Mouse (Mus musculus) embryonic fibroblast, embryonic 13.5 days (primary cell): ENCODE data around the gene Tbc1d23. TPM values are rescaled to one million over a fixed set of nuclear protein-coding genes. Genes with fewer than 3 reads are reported as not detected.

Source experiments
- H3K27ac ChIP-seq: 2 replicates; pipeline ENCODE4 v1.5.1; 2012; ENCODE audit warnings: low read length, control low read depth, inconsistent platforms; ENCODE audit not compliant: insufficient read depth
- H3K4me1 ChIP-seq: 2 replicates; pipeline ENCODE4 v1.6.1; 2011; ENCODE audit warnings: low read length; ENCODE audit not compliant: control insufficient read depth, insufficient read depth
- H3K4me3 ChIP-seq: 2 replicates; pipeline ENCODE4 v1.5.1; 2011; ENCODE audit warnings: mild to moderate bottlenecking, control low read depth, low read length; ENCODE audit not compliant: insufficient read depth
- CTCF ChIP-seq: IDR thresholded peaks from 2 replicates; pipeline ENCODE4 v1.5.1; 2011; ENCODE audit warnings: mild to moderate bottlenecking, control low read depth, low read length, moderate library complexity, borderline replicate concordance; ENCODE audit not compliant: insufficient read depth
- POLR2A ChIP-seq: IDR thresholded peaks from 2 replicates; pipeline ENCODE4 v1.6.1; 2011; ENCODE audit warnings: low read depth, mild to moderate bottlenecking, control low read depth, low read length, moderate library complexity
- polyA plus RNA-seq: library from polyadenylated mRNA; stranded (reverse); fragments of >200 nt; gene quantifications from 2 replicates; pipeline ENCODE4 v1.2.4, GENCODE M21; 2011; ENCODE audit warnings: low read depth; ENCODE audit not compliant: missing spikeins, insufficient read length

Gene Tbc1d23
- polyA plus RNA-seq, result 47.6 and 52.5 TPM in 2 replicates

DNA sequence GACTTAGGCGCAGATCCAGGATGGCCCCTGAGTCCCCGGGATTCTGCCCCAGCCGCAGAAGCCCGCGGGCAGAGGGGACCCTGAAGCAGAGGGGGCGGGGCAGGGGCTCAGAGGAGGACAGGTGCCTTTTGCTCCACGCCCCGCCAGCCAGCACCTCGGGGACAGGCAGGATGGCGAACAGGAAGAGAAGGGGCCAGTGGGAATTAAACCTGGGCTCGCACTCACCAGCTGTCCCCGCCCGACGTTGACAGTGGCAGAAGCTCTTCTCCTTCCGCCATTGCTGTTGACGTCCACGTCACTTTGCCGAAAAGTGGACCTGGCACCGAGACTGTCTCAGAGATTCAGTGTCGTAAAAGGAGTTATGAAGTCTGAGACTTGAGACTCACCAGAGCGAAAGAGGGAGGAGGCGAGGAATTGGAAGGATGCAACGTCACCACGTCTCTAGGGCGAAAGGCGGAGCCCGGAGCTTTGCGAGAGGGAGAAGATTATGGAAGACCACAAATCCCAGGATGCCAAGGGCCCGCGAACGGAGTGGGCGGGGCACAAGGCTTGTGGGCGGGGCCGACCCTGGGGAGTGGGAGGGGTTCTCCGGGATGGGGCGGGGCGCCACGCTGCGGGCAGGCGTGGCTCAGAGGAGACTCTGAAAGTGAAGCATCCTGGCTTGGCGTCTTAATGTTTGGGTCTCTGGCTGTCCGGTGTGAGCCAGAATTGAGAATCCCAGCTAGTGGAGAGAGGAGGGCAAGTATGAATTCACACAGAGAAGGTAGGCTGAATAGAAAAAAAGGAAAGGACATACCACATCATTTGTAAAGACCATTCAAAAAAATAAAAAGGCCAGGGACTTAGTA, at the start of gene Tbc1d23:
Gene Tbc1d23, minus strand, starts transcription at position 416 of the 848 bp plus-strand sequence.
- Histone ChIP-seq H3K4me1 (peaks cover 8% of the 10 kb centered on the region), H3K4me3 (peak within 1 kb of the TSS; percentile 94), H3K27ac (0 out of 2 replicates have a peak within 1 kb of the TSS, but pooled peaks have one; percentile 5)
- TF ChIP-seq CTCF, result no peak
- peak; percentile 87 for TF ChIP-seq POLR2A

DNA sequence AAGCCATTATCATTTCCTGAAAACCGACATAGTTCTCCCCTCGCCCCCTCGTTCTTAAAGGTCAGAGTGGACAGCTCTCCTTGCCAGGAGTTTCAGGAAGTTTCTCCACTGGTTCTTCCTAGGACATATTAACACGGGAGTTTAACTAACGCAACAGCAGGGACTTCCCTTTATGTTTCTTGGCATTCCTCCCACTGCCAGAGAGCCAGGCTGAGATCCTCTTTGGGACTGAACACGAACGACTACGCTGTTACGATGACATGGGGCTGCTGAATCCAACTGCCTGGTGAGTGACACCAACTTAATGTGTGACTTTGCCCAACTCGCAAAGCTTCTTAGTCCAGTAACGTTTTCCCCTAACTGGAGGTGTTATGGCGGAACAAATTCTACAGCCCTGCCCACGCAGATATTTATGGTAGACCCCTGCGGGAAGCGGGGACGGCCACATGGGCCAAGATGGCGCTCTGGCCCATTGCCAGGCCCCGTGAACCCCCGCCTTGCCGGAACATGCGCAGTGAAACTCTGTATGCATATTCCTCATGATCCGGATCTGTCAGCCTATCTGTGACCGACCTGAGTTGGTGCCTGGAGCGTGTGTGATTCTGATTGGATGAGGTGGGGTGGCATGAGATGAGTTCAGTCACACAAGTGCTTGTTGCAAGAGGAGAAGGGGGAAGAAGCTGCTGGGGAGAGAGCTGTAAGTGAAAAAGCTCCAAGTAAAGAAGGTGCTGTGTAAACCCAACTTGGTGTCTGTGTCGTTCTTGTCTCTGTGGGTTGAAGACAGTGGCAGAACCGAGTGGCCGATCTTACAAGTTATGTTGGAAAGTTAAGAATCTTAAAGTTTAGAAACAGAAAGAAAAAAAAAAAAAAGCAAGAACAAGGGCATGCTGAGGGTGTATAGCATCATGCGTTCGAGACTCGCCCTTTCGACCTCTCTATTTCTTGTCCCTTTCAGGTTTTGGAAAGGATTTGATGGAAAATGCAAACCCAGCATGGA, 49.2 kb upstream of the Tbc1d23 start:
- TF ChIP-seq CTCF, result no peak
- TF ChIP-seq POLR2A, result no peak
- Histone ChIP-seq H3K4me1 (peaks cover 3% of the 10 kb centered on the region; the same call in 1 of the 2 replicates), H3K4me3 (no peak overlapping the region), H3K27ac (no peak overlapping the region)

DNA sequence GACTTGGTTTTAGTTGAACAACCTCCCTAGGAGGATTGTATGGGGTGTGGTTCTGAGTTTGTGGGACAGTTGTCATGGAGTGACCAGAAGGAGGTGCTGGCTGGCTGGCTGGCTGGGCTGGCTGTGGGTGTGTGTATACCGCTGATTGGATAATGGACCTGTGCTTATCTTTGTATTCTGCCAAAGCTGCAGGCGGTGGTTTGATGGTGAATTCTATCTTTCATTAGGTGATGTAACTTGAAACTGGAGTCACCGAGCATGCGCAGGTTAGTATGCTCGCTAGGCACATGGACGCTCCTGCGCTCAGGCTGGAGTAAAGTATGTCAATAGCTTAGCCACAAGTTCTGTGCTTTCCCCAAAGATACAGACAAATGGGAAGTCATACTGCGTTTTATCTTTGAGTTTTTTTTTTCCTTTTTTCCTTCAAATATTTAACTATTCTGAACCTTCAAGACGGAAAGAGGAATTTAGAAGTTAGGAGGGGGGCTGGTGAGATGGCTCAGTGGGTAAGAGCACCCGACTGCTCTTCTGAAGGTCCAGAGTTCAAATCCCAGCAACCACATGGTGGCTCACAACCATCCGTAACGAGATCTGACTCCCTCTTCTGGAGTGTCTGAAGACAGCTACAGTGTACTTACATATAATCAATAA, 47.8 kb upstream of the Tbc1d23 start:
- TF ChIP-seq POLR2A, result no peak
- Histone ChIP-seq H3K4me3 (no peak overlapping the region), H3K27ac (no peak overlapping the region)

DNA sequence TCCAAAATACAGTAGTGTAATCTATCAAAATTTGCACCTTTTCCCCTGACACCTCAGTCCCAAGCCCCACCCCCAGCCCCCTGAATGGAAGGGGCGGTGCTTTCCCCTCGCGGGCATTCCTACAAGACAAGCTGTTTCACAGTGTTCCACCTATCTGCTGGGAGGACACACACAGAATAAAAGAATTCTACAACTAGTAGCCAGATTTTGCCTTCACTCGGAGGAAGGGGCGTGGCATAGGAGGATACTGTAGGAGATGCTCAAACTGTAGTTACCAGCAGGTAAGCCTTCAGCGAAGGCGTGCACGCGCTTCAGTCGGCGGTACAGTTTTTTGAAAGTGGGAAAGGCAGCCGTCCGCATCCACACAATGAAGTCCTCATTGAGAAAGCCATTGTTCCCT, 38.4 kb upstream of the Tbc1d23 start:
- Histone ChIP-seq H3K4me3 (no peak overlapping the region), H3K27ac (no peak overlapping the region), H3K4me1 (no peaks in the 10 kb centered on the region)
- no peak for TF ChIP-seq POLR2A
- no peak for TF ChIP-seq CTCF

More for the DNA sequence above, 47.8 kb upstream of the Tbc1d23 start:
- H3K4me1 ChIP-seq, result peaks cover 3% of the 10 kb centered on the region; the same call in 1 of the 2 replicates

DNA sequence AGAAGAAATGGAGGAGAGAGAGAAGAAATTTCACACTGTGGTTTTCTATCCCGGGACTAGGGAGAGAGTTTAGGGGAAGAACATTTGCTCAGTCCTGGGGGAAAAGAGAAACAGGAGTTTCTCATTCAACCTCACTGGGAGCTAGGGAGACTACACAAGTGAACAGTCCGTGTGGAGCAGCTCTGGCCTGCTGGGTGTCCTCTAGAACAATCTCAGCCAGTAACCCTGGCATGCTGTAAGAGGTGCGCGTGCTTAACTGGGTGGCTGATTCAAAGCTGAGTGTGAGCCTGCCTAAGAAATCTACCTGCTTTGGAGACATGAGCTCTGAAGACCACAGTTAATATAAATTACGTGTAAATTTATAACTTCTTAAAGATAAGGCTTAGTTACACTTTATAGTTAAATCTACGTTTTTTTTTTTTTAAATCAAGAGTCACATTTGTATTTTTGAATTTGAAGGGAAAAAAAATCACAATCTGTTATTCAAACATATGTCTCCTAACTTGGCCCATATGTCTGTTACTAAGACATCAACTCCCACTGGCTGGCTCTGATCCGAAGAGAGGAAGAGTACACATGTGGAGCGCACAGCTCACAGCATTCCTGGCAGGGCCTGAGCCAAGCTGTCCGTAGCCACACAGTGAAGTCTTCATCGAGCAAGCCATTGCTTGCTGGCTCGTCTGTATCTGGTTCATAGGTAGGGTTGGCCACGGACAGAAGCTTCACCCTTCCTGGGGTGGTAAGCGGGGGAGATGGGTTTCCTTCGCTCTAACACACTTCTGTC, 36.9 kb upstream of the Tbc1d23 start:
- H3K27ac ChIP-seq, result no peak overlapping the region
- H3K4me1 ChIP-seq, result no peaks in the 10 kb centered on the region
- TF ChIP-seq CTCF (no peak), POLR2A (no peak)
- H3K4me3 ChIP-seq, result no peak overlapping the region

DNA sequence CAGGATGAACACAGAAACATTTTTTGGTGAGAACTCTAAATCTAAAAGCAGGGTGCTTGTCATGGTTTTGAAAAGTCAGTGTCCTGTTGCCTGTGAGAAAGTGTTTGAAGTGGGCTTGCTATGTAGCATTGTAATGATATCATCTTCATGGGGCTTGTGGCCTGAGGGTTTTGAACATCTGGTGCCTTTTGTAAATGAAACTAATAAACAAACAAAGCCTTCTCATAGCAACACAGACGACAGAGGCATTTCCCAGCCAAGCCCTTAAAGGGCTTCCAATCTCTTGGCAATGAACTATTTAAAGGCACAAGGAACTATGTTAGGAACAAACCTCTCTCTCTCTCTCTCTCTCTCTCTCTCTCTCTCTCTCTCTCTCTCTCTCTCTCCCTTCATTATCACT, 35.8 kb upstream of the Tbc1d23 start:
- Histone ChIP-seq H3K4me1 (no peaks in the 10 kb centered on the region), H3K27ac (no peak overlapping the region), H3K4me3 (no peak overlapping the region)
- TF ChIP-seq CTCF (no peak), POLR2A (no peak)

DNA sequence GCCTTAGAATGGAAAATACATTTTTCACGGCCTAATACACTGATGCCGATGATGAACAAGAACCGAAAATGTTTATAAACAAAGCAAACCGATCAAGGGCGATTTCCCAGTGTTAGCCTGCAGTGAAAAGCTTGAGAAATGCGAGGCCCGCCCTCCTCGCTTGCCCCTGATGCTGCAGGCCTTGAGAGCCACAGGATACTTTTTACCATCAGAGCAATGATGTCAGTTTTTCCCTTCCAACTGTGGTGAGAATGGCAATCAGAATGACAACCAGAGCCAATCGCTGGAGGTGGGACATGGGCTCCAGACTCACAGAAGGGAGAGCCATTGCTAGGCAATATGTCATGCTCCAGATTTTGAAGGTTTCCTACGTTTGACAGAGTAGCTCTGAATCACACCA, 28.8 kb upstream of the Tbc1d23 start:
- H3K27ac ChIP-seq, result no peak overlapping the region
- TF ChIP-seq CTCF (no peak), POLR2A (no peak)
- H3K4me1 ChIP-seq, result no peaks in the 10 kb centered on the region
- no peak overlapping the region for H3K4me3 ChIP-seq

DNA sequence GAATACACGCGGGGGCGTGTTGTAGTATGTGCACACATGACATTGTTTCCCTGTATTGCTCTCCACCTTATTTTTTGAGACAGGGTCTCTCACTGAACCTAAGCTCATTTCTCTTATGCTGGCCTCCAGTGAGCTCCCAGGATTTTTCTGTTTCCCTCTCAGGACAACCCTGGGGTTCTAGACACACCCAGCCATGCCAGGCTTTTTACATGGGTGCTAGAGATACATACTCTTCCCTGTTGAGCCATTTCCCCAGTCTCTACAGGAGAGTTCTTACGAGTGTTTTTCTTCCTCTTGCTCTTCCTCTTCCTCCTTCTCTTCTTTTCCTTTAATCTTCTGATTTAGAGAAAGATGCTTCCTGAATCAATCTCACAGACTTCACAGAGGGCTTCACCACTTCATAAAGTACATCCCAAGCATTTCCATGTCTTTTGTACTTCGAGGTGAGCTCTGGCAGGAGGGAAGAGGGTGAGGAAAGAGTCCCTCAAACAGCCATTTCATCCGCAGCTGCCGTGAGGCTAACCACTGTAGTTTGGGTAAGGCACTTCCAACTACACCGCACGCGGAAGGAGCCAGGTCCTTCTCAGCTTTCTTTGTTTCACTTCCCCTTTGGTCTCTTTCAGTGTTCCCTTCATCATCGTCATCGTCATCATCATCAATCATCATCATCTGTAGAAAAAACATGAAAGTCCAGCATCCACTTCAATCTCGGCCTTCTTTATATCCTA, 28.2 kb upstream of the Tbc1d23 start:
- no peak for TF ChIP-seq POLR2A
- TF ChIP-seq CTCF, result no peak
- H3K4me1 ChIP-seq, result no peaks in the 10 kb centered on the region
- H3K4me3 ChIP-seq, result no peak overlapping the region
- no peak overlapping the region for H3K27ac ChIP-seq
